Mouse (Mus musculus) G1E (cell line): ENCODE measurements around the gene Chst11.

Source experiments
- CTCF ChIP-seq: IDR thresholded peaks from 2 replicates; pipeline ENCODE4 v1.5.1; 2012; ENCODE audit warnings: low read depth, low read length, inconsistent platforms, mixed read lengths
- GATA1 ChIP-seq: IDR thresholded peaks from 2 replicates; pipeline ENCODE4 v1.6.1; 2012; ENCODE audit warnings: borderline replicate concordance, low read length, inconsistent platforms, mixed read lengths
- GATA2 ChIP-seq: IDR thresholded peaks from 2 replicates; pipeline ENCODE4 v1.6.1; 2012; ENCODE audit warnings: low read depth, low read length, inconsistent platforms, borderline replicate concordance
- TAL1 ChIP-seq: conservative IDR thresholded peaks from 2 replicates; pipeline ENCODE4 v1.6.1; 2012; ENCODE audit warnings: low read depth, low read length, inconsistent platforms, mixed read lengths

- TF ChIP-seq CTCF (no peak), GATA1 (no peak), TAL1 (no peak), GATA2 (no peak)
Measured at GRCm38 (mm10) chr10:82989418-82990025, 4.2 kb downstream of the Chst11 start.
